Mouse (Mus musculus): ENCODE results near the gene Opn5. TPM values are rescaled to one million over a fixed set of nuclear protein-coding genes. Genes with fewer than 3 reads are reported as not detected.

The Opn5 gene
- total RNA-seq, 2 experiments from 2014 or later = not detected

Other genes with a start within 250 kb of the Opn5 start
- under 1 TPM; 0.15 to 0.23 TPM for gene Adgrf4, start 80.9 kb upstream of the Opn5 start, total RNA-seq (2021)
- under 1 TPM; 0.12 to 0.18 TPM for gene Adgrf2, start 130.8 kb upstream of the Opn5 start, total RNA-seq (2021)

All from heart, adult 18-20 months (tissue).